Comparison of ENCODE assay signal across 23 mouse cellular contexts in the genomic region with DNA sequence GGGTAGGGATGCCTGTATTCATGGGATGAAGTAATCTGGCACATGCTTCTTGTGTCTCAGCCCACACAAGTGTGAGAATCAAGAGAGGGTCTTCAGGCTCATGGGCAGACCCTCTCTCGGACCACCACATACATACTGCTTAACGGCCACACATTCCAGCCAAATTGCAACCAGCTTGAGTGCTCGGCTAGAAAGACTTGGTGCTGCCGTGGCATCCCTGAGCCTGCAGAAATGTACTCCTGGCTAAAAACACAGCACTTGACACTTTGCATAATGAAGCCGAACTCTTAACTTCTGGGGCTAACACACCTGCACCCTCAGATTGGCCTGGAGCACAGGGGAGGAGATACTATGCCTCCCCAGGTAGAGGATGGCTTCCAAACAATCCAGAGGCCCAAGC.
DNase-seq lines count a peak whose midpoint lies in the region; ATAC-seq and TF ChIP-seq lines count a peak whose summit lies in the region.
"Had no signal": no experiment of that assay in that cellular context is flagged by ENCODE, and none has a peak within 500 bp of the region (broad histone marks: within the 10 kb centered on the region; RNA-seq: fewer than 3 reads in every experiment).

No protein-coding gene starts in this region.

- H3K4me3 ChIP-seq in embryonic facial prominence, embryonic 10.5 days, result no peak overlapping the region
- no peak overlapping the region for H3K4me3 ChIP-seq in embryonic facial prominence, embryonic 11.5 days (ENCODE audit: low read depth, low read length)
- no peak overlapping the region for H3K4me3 ChIP-seq in forebrain, postnatal 0 days (ENCODE audit: low read depth, low read length)
- H3K4me3 ChIP-seq in cerebellum, adult 2 months (replicated peaks; ENCODE audit: insufficient read depth, low read depth, low read length), result no peak overlapping the region

- H3K9me3 ChIP-seq in embryonic facial prominence, embryonic 10.5 days, result no peaks in the 10 kb centered on the region
- no peaks in the 10 kb centered on the region for H3K9me3 ChIP-seq in embryonic facial prominence, embryonic 11.5 days (replicated peaks; ENCODE audit: control insufficient read depth, low read length)
- H3K9me3 ChIP-seq in forebrain, postnatal 0 days (ENCODE audit: low read length), result no peaks in the 10 kb centered on the region

- no peak for ATAC-seq in embryonic facial prominence, embryonic 11.5 days (replicated peaks; ENCODE audit: insufficient number of reproducible peaks, low FRiP score, low TSS enrichment, low read depth)
- no peak for ATAC-seq in forebrain, postnatal 0 days
- ATAC-seq: activated CD4-positive, CD25-positive, alpha-beta regulatory T cell, adult 4 months; CD4-positive, CD25-positive, alpha-beta regulatory T cell, adult 4 months; Patski had no signal

- no peak overlapping the region for H3K4me2 ChIP-seq in embryonic facial prominence, embryonic 11.5 days (ENCODE audit: low read depth, low read length)
- H3K4me2 ChIP-seq in forebrain, postnatal 0 days (ENCODE audit: low read depth), result no peak overlapping the region

- peaks cover 25% of the 10 kb centered on the region for H3K27me3 ChIP-seq in embryonic facial prominence, embryonic 10.5 days (replicated peaks; ENCODE audit: low read depth, poor library complexity, severe bottlenecking)
- H3K27me3 ChIP-seq in embryonic facial prominence, embryonic 11.5 days (ENCODE audit: control insufficient read depth, insufficient read depth, low read length), result no peaks in the 10 kb centered on the region
- no peaks in the 10 kb centered on the region for H3K27me3 ChIP-seq in forebrain, postnatal 0 days (ENCODE audit: insufficient read depth, low read length)
- no peaks in the 10 kb centered on the region for H3K27me3 ChIP-seq in cerebellum, adult 2 months (ENCODE audit: control insufficient read depth, insufficient read depth, low read length)
- H3K27me3 ChIP-seq: CH12.LX, Patski had no signal

- TF ChIP-seq CTCF in forebrain, postnatal 0 days (IDR thresholded peaks at IDR 0.05; ENCODE audit: low read depth), result no peak
- no peak for TF ChIP-seq CTCF in cerebellum, adult 2 months (IDR thresholded peaks at IDR 0.05; ENCODE audit: borderline replicate concordance, insufficient read depth, low read depth, low read length)

- TF ChIP-seq POLR2A in cerebellum, adult 2 months (IDR thresholded peaks at IDR 0.05; ENCODE audit: borderline replicate concordance, insufficient read depth, low read length), result no peak

- peak; percentile 64 for DNase-seq in heart, adult 11 months
- no peak for DNase-seq in heart, adult 8-10 months (ENCODE audit: low spot score)
- peak; percentile 5 for DNase-seq in R1 (ENCODE audit: low read depth, low spot score)
- peak; percentile 44 for DNase-seq in embryonic facial prominence, embryonic 10.5 days (ENCODE audit: low spot score)
- peak; percentile 53 for DNase-seq in embryonic facial prominence, embryonic 11.5 days (ENCODE audit: low spot score)
- no peak for DNase-seq in cerebellum, adult 11 months
- DNase-seq in forebrain, postnatal 0 days, result no peak
- no peak for DNase-seq in cerebellum, adult 2 months
- DNase-seq: adrenal gland, adult 2 months; adrenal gland, adult 8-10 months; adrenal gland, postnatal 10 days; adrenal gland, postnatal 14 days; adrenal gland, postnatal 25 days; adrenal gland, postnatal 36 days; B cell, adult 2 months; cerebellum, adult 11-12 months; cerebellum, adult 18-20 months; cerebellum, adult 8-10 months had no signal

- H3K36me3 ChIP-seq in embryonic facial prominence, embryonic 10.5 days (replicated peaks), result no peaks in the 10 kb centered on the region
- no peaks in the 10 kb centered on the region for H3K36me3 ChIP-seq in embryonic facial prominence, embryonic 11.5 days (replicated peaks; ENCODE audit: control insufficient read depth, insufficient read depth, low read depth, low read length)
- no peaks in the 10 kb centered on the region for H3K36me3 ChIP-seq in forebrain, postnatal 0 days (ENCODE audit: insufficient read depth)
- H3K36me3 ChIP-seq: G1E had no signal

- no peak overlapping the region for H3K9ac ChIP-seq in embryonic facial prominence, embryonic 11.5 days (replicated peaks; ENCODE audit: low read length)
- no peak overlapping the region for H3K9ac ChIP-seq in forebrain, postnatal 0 days

- H3K27ac ChIP-seq in embryonic facial prominence, embryonic 10.5 days (replicated peaks), result no peak overlapping the region
- H3K27ac ChIP-seq in embryonic facial prominence, embryonic 11.5 days (replicated peaks; ENCODE audit: low read depth, low read length), result no peak overlapping the region
- no peak overlapping the region for H3K27ac ChIP-seq in forebrain, postnatal 0 days (ENCODE audit: low read depth, low read length)
- H3K27ac ChIP-seq in cerebellum, adult 2 months (ENCODE audit: insufficient read depth, low read length), result no peak overlapping the region

- peaks cover 26% of the 10 kb centered on the region for H3K4me1 ChIP-seq in embryonic facial prominence, embryonic 10.5 days
- no peaks in the 10 kb centered on the region for H3K4me1 ChIP-seq in embryonic facial prominence, embryonic 11.5 days (ENCODE audit: control insufficient read depth, insufficient read depth, low read length)
- H3K4me1 ChIP-seq in forebrain, postnatal 0 days (ENCODE audit: insufficient read depth), result no peaks in the 10 kb centered on the region
- no peaks in the 10 kb centered on the region for H3K4me1 ChIP-seq in cerebellum, adult 2 months (ENCODE audit: control insufficient read depth, insufficient read depth, low read length)

- 56% methylated on average over 5 of the region's 5 CpGs for WGBS in embryonic facial prominence, embryonic 10.5 days
- 45% methylated on average over 5 of the region's 5 CpGs for WGBS in embryonic facial prominence, embryonic 11.5 days
- WGBS in forebrain, postnatal 0 days, result 82% methylated on average over 5 of the region's 5 CpGs
- WGBS in cerebellum, adult 2 months, result 91% methylated on average over 5 of the region's 5 CpGs

Comparison
In these comparisons a context has a peak if more than half of its experiments do, and no peak if none do; other contexts are left out.
1. DNase-seq: peak in heart, adult 11 months (single experiment), R1 (single experiment), embryonic facial prominence, embryonic 10.5 days (single experiment) and embryonic facial prominence, embryonic 11.5 days (single experiment); none in heart, adult 8-10 months (single experiment), cerebellum, adult 11 months (single experiment), forebrain, postnatal 0 days (single experiment) and cerebellum, adult 2 months (0 of 2).